Mouse (Mus musculus) liver, postnatal 0 days (tissue): ENCODE measurements at regions not wholly inside any gene's neighbourhood (a gene's known extent, or its start where the extent isn't known, plus 50 kb on each side); places are given as distances from the start of the nearest gene placed in this dataset.

ENCODE experiments used
- CTCF ChIP-seq: sonication (generic); IDR thresholded peaks from 2 replicates; pipeline ENCODE4 v1.5.1; 2016; ENCODE audit warnings: antibody characterized with exemption, low read depth
- EP300 ChIP-seq: IDR thresholded peaks from 2 replicates; pipeline ENCODE4 v1.6.1; 2016; ENCODE audit warnings: antibody characterized with exemption, low read depth, mild to moderate bottlenecking

DNA sequence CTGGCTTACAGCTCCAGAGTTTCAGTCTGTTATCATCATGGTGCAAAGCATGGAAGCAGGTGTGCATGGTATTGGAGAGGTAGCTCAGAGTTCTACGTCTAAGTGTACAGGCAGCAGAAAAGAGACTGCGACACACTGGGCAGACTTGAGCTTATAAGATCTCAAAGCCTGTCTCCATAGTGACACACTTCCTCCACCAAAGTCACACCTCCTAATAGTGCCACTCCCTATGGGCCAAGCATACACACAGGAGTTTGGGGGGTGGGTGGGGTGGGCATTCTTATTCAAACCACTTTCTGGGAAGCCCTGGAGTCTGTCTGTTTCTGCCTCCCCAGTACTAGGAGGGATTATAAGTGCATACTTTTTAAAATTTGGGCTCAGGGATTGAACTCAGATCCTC lies 219.5 kb upstream of the Prok2 start:
- TF ChIP-seq EP300 (no peak), CTCF (no peak)
